Mouse (Mus musculus): ENCODE results near the gene Prok1. TPM values are rescaled to one million over a fixed set of nuclear protein-coding genes. Genes with fewer than 3 reads are reported as not detected.

Prok1 gene
- total RNA-seq, 2 experiments from 2014 or later, result not detected

DNA sequence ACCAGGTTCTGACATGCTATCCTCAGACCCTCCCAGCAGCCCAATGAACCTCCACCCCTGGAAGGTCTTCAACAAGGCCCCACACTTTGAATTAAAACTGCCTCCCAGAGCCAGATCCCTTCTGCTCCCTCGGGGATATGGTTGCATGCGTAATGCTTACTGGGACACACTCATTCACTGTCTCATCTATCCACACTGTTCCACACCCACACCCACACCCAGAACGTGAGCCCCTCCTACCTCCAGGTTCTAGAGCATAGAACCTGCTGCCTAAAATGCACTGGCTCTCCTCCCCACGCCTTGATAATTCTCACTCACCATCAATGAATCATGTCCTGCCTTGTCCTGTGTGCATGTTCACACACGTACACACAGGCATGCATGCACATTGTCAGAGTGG lies 24.9 kb downstream of the Prok1 start:
- TF ChIP-seq CTCF (IDR thresholded peaks at IDR 0.05), result no peak
- no peak for DNase-seq (ENCODE audit: extremely low spot score in 1 of 2, low spot score in 2 of 2)
- H3K4me3 ChIP-seq, result no peak overlapping the region
- no peak overlapping the region for H3K27ac ChIP-seq
- intact Hi-C loops (cut with DNase I), result no loop called here

DNA sequence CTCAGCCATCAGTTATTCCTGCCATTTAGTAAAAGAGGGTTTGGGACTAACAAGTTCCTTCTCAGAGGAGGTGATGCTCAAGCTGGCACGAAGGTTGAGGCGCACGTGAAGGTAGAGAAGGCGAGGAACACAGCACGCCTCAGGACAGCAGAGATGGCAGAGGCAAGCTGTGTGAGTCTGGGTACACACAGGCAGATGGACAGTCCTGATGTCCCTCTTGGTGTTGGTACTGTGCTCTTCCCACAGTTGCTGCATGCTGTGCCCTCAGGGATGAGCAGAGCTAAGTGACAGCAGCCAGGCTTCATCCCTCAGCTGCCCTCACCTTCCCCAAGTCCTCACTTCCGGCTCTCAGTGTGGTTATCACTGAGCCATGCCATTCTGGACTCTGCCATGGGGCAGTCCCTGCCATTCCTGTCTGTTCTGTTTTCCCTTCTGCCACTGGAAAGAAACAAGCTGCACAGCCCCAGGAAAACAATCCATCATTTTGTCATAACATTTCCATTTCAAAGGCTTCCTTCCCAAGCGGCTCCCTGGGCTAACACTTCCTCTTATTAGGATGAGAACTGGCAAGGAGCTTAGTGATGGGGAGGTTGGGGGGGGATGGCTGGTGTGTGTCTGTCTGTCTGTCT lies 31.8 kb downstream of the Prok1 start:
- DNase-seq (ENCODE audit: extremely low spot score in 1 of 2, low spot score in 2 of 2), result no peak
- Histone ChIP-seq H3K27ac (no peak overlapping the region), H3K4me3 (no peak overlapping the region)
- no peak for TF ChIP-seq CTCF (IDR thresholded peaks at IDR 0.05)
- intact Hi-C loops (cut with DNase I), result loop anchor here (2.0 to 5.0 kb wide), 2 partner anchors 125 to 257 kb away; partner anchors contain the start of gene Rbm15

DNA sequence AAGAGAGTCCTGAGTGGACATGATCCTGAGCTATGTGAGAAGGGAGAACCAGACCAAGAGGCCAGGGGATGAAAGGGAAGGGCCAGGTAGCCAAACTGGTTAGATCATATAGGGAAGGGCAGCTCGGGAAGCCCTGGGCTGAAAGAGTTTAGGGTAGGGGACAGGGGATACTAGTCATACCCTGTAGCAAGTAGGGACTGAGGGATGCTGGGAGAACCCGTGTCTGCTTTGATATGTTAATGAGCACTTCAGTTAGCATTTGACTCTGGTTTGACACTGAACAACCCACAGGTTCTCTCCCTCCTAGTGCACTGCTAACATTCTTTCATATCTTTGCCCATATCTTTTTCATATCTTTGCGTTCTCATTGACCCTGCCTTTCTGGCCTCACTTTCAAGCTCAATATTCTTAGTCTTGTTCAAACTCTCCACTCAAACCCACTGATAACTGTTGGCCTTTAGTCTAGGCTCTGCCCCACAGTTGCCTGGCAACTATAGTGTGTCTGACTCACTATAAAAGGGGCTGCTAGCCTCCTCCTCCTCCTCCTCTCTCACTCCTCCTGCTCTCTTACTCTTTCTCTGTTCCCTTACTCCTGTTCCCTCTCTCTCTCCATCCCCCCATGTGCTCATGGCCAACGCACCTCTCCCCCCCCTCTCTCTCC lies 32.9 kb downstream of the Prok1 start:
- TF ChIP-seq CTCF (IDR thresholded peaks at IDR 0.05), result no peak
- DNase-seq (ENCODE audit: extremely low spot score in 1 of 2, low spot score in 2 of 2), result no peak
- Histone ChIP-seq H3K27ac (no peak overlapping the region), H3K4me3 (no peak overlapping the region)
- intact Hi-C loops (cut with DNase I), result loop anchor here (1.0 to 5.0 kb wide), 3 partner anchors 68 to 258 kb away; partner anchors contain the start of gene Rbm15

DNA sequence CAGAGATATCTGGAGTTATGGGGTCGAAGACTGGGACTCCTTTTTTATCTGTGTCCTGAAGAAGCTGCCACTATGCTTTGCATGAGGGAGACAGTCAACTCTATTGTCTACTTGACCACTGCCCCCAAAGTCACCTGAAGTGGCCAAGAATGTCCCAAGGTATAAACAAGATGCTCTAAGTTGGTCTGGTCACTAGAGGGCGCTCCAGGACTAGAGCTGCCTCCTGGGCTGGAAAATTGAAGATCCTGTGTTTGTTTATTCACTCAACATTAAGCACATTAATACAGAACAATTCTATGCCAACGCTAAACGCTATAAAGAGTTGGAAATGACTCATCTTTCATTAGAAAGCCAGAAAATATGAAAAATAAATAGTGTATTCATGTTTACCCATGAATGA lies 33.5 kb downstream of the Prok1 start:
- DNase-seq (ENCODE audit: extremely low spot score in 1 of 2, low spot score in 2 of 2), result peak; percentile 61 to 78
- Histone ChIP-seq H3K4me3 (no peak overlapping the region), H3K27ac (no peak overlapping the region)
- intact Hi-C loops (cut with DNase I), result loop anchor here (1.0 to 5.0 kb wide), 3 partner anchors 68 to 259 kb away; partner anchors contain the start of gene Rbm15
- TF ChIP-seq CTCF (IDR thresholded peaks at IDR 0.05), result peak; percentile 97

DNA sequence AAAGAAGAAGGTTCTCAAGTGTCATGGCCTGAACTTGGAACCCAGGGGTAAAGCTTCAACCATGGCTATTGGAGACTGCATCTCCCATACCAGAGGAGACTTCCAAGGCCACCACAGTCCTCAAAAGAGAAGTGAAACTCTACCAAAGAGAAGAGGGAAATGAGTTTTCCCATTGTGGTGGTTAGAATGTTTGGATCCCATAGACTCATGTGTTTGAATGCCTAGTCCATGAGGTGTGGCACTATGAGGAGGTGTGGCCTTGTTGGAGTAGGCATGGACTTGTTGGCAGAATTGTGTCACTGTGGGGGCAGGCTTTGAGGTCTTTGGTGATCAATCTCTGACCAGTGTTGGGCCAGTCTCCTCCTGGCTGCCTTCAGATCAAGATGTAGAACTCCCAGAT lies 34.3 kb downstream of the Prok1 start:
- H3K4me3 ChIP-seq, result no peak overlapping the region
- DNase-seq (ENCODE audit: extremely low spot score in 1 of 2, low spot score in 2 of 2), result no peak
- no peak for TF ChIP-seq CTCF (IDR thresholded peaks at IDR 0.05)
- no peak overlapping the region for H3K27ac ChIP-seq
- intact Hi-C loops (cut with DNase I), result loop anchor here (5.0 kb wide), 1 partner anchor 127 kb away; the partner anchor contains the start of gene Rbm15

DNA sequence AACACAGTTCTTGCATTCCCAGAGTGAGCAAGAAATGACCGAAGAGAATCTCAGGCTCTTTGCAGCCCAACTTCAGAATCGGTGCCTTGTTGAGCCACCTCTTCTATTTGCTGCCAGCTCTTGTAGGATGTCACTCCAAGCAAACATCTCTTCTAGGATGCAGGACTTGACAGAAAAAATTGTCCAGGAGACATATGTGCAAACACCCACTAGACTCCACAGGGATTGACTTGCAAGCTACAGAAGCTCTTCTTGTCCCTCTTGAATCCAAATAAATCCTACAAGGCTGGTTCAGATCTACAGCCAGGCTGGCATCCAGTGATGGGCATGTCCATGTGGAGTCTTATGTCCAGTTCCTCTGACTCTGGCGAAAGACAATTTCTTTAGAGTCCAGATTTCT lies 35.1 kb downstream of the Prok1 start:
- no peak overlapping the region for H3K4me3 ChIP-seq
- no peak overlapping the region for H3K27ac ChIP-seq
- intact Hi-C loops (cut with DNase I), result no loop called here
- no peak for DNase-seq (ENCODE audit: extremely low spot score in 1 of 2, low spot score in 2 of 2)
- TF ChIP-seq CTCF (IDR thresholded peaks at IDR 0.05), result no peak

DNA sequence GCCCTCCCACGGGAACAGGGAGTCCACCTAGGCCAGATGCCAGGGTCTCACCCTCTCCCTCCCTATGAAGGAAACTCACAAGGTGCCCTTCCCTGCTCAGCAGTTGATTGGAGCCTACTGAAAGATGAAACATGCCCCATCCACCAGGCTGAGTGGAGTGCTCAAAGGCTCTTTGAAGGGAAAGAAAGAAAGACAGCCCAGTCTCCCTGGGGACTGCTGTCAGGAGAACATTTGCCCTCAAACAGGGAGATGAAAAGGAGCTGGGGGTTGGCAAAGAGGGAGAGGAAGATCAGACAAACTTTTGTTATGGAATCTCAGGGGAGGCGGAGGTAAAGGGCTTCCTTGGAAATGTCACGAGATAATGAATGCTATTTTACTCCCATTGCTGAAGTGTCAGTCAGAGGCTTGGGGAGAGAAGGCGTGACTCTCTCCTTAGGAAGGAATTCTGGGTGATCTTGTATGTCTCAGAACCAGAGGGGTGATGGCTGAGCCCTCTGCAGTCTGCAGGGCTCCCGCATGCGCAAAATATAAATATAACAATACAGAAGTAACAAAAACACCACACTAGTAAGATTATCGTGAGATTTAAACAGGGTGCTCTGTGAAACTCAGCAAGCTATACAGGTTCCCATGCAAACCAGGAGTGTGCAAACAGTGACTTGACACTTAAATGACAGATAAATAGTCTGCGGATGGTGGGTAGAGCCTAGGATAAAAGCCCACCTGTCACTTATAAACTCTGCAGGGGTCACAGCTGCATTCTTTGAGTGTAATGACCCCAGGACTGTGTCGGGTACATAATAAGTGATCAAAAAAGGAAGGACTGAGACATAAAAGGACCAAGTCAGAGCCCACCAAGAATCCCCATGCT lies 38.0 kb downstream of the Prok1 start:
- no peak for DNase-seq (ENCODE audit: extremely low spot score in 1 of 2, low spot score in 2 of 2)
- intact Hi-C loops (cut with DNase I), result no loop called here
- no peak for TF ChIP-seq CTCF (IDR thresholded peaks at IDR 0.05)
- H3K27ac ChIP-seq, result no peak overlapping the region
- H3K4me3 ChIP-seq, result no peak overlapping the region

DNA sequence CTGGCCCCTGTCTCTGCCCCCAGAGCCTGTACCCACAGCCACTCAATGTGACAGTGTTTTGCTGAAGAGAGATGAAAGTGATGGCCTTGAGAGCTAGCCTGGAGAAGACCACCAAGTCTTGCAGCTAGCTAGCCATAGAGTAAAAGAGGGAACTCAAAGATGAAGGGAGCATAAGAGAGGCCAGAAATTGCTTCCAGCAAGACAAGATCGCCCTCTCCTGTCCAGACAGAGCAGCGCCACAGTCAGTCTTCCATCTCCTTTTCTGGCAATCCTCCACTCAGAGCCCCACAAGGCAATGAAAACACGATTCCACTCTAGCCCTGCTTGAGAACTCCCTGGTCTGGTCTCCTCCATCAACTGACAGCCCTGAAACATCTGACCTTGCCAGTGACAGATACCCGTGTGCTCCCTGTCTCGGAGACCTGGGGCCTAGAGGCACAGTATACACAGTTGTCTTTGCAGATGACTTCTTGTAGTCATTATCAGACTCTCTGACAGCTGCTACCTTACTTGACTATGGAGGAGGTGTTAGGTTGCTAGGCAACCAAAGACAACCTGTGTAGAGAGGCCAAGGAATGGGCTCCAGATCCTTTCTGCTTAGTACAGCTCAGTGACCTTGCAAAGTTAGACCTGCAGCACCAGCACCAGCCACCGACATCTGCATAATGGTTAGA lies 51.1 kb downstream of the Prok1 start:
- intact Hi-C loops (cut with DNase I), result loop anchor here (1.0 to 2.0 kb wide), 3 partner anchors 94 to 285 kb away; no protein-coding TSS in a partner anchor
- no peak overlapping the region for H3K4me3 ChIP-seq
- no peak overlapping the region for H3K27ac ChIP-seq
- TF ChIP-seq CTCF (IDR thresholded peaks at IDR 0.05), result peak; percentile 88
- peak; percentile 71 to 74 for DNase-seq (ENCODE audit: extremely low spot score in 1 of 2, low spot score in 2 of 2)

DNA sequence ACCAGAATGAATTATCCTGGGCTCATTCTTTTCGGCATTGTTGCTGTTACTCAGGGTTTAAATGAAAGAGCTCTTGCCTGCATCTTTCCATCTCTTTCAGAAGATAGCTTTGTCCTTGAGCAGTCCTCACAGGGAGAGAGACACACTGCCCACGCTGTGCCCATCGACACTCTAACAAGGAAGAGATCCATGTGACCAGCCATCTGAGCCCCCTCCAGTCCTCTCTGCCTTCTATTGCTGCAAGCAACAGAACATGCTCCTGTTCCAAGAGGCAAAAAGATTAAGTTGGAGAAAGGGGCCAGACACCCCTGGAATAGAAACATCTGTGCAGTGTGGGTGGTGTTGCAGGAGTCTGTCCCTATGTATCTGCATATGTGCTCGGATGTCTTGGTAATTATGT lies 52.5 kb downstream of the Prok1 start:
- Histone ChIP-seq H3K4me3 (no peak overlapping the region), H3K27ac (0 out of 2 replicates have a peak overlapping the region, but pooled peaks have one; percentile 28)
- intact Hi-C loops (cut with DNase I), result no loop called here
- DNase-seq (ENCODE audit: extremely low spot score in 1 of 2, low spot score in 2 of 2), result no peak
- TF ChIP-seq CTCF (IDR thresholded peaks at IDR 0.05), result no peak

DNA sequence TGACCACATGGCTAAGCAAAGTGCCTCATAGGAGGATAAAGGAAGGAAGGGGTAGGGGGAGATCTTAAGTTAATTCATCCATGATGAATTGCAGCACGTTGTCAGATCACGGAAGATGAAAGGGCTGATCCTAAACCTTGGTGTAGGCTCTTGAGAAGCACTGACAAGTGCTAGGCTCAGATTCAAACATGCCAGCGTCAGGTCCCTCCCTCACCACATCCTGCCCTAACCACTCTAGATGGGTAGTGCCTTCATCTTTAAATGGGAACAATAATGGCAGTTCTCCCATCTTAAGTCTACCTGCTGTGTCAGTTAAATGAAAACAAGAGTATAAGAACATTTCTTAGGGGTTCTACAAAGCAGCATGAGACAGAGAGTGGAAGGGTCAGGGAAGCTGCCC lies 53.9 kb downstream of the Prok1 start:
- Histone ChIP-seq H3K4me3 (no peak overlapping the region), H3K27ac (no peak overlapping the region)
- TF ChIP-seq CTCF (IDR thresholded peaks at IDR 0.05), result no peak
- DNase-seq (ENCODE audit: extremely low spot score in 1 of 2, low spot score in 2 of 2), result no peak
- intact Hi-C loops (cut with DNase I), result no loop called here

DNA sequence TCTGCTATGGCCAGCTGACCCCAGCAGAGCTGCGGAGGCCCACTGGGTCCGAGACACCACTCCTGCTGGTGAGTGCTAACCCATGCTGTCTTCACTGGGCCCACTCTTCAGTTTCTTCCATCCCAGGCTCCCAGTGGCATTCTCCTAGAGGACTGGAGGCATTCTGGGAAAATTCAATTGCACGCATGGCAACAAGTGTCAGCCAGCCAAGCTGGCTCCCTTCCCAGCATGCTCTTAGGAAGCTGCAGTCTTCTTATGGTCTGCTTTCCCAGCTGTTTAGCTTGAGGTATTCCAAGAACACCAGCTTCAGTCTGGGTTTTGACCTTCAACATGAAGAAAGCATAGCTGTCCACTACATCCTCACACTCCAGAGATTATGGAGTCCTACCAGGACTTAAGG lies 56.3 kb downstream of the Prok1 start:
- no peak for DNase-seq (ENCODE audit: extremely low spot score in 1 of 2, low spot score in 2 of 2)
- intact Hi-C loops (cut with DNase I), result no loop called here
- no peak overlapping the region for H3K27ac ChIP-seq
- no peak overlapping the region for H3K4me3 ChIP-seq
- no peak for TF ChIP-seq CTCF (IDR thresholded peaks at IDR 0.05)

Other genes starting within 250 kb of the Prok1 start
- 10 to 100 TPM; 34.9 to 35.3 TPM for gene Kcna3, start 203.5 kb downstream of the Prok1 start, total RNA-seq (2021)
- gene Kcna2, start 138.6 kb downstream of the Prok1 start, total RNA-seq (2021), result 100 to 1,000 TPM; 156 to 162 TPM
- under 1 TPM in 1 of 2 experiments, not detected in 1; 0.18 TPM for gene Kcna10, start 56.7 kb downstream of the Prok1 start, total RNA-seq (2021)
- not detected for gene Cym, start 18.0 kb downstream of the Prok1 start, total RNA-seq (2021)
- not detected for gene A630076J17Rik, start 9.1 kb downstream of the Prok1 start, total RNA-seq (2021)
- gene Lamtor5, start 39.2 kb upstream of the Prok1 start, total RNA-seq (2021), result 10 to 100 TPM; 69.5 to 69.7 TPM
- gene Slc16a4, start 51.5 kb upstream of the Prok1 start, total RNA-seq (2021), result 1 to 10 TPM in 1 of 2 experiments, under 1 TPM in 1; 0.98 to 1.5 TPM
- 10 to 100 TPM; 27.1 to 28.1 TPM for gene Rbm15, start 94.0 kb upstream of the Prok1 start, total RNA-seq (2021)
- gene Kcnc4, start 219.8 kb upstream of the Prok1 start, total RNA-seq (2021), result 10 to 100 TPM; 68.4 to 73.4 TPM

Measured in left cerebral cortex, adult 2 months (tissue).